Mouse (Mus musculus): ENCODE results near the gene Itgb8.

GRCm38 (mm10) chr12:119224699-119225098 lies 13.9 kb downstream of the Itgb8 start:
- TF ChIP-seq POLR2A (IDR thresholded peaks at IDR 0.05; ENCODE audit: extremely low read depth, insufficient read depth, low read length) (no peak), CTCF (IDR thresholded peaks at IDR 0.05; ENCODE audit: extremely low read depth, insufficient read depth, low read length) (no peak)
